Mouse (Mus musculus) neural tube, embryonic 12.5 days (tissue): ENCODE measurements around the gene Csrnp2. TPM values are rescaled to one million over a fixed set of nuclear protein-coding genes. Genes with fewer than 3 reads are reported as not detected.
"Not testable (repeated sequence)": the region's sequence is repeated elsewhere in the genome, so short reads cannot be mapped to it uniquely, and the experiment has no call there.

Experiments used
- ATAC-seq: fragments of 200-750 bp; cut with Nextera tagmentation; 2 replicates; pipeline ENCODE4 v1.8.0; 2017; ENCODE audit warnings: low read depth, mild to moderate bottlenecking, moderate TSS enrichment, moderate library complexity; ENCODE audit not compliant: low FRiP score
- H3K27ac ChIP-seq: fragments of 300-500 bp; sonication (generic); 2 replicates; pipeline ENCODE4 v1.5.1; 2016
- H3K27me3 ChIP-seq: fragments of 300-500 bp; sonication (generic); replicated peaks from 2 replicates; pipeline ENCODE4 v1.6.1; 2016; ENCODE audit warnings: mild to moderate bottlenecking
- H3K36me3 ChIP-seq: fragments of 300-500 bp; sonication (generic); 2 replicates; pipeline ENCODE4 v1.6.1; 2016; ENCODE audit warnings: mild to moderate bottlenecking
- H3K4me1 ChIP-seq: fragments of 300-500 bp; sonication (generic); 2 replicates; pipeline ENCODE4 v1.6.1; 2016
- H3K4me2 ChIP-seq: fragments of 300-500 bp; sonication (generic); replicated peaks from 2 replicates; pipeline ENCODE4 v1.6.1; 2016; ENCODE audit warnings: mild to moderate bottlenecking
- H3K4me3 ChIP-seq: fragments of 300-500 bp; sonication (generic); 2 replicates; pipeline ENCODE4 v1.5.1; 2016
- H3K9ac ChIP-seq: fragments of 300-500 bp; sonication (generic); 2 replicates; pipeline ENCODE4 v1.6.1; 2016; ENCODE audit warnings: mild to moderate bottlenecking
- H3K9me3 ChIP-seq: fragments of 300-500 bp; sonication (generic); 2 replicates; pipeline ENCODE4 v1.6.1; 2016; ENCODE audit warnings: mild to moderate bottlenecking
- whole genome bisulfite sequencing: fragments of 180-500 bp; shearing (Covaris S2); methylation state at CpG from one replicate; pipeline ENCODE4 v1.1.7; 2016; 5-methylcytosine and 5-hydroxymethylcytosine counted together
- polyA plus RNA-seq: library from polyadenylated mRNA; unstranded; fragments of >200 nt; fragmentation: Nextera tagmentation; extraction: Ambion mirVana; gene quantifications from 2 replicates; pipeline ENCODE4 v1.2.1, GENCODE M21; 2016

The Csrnp2 gene
- polyA plus RNA-seq, 1 experiment from 2014 or later: 42.6 TPM

- no peak overlapping the region for H3K9ac ChIP-seq
- H3K27ac ChIP-seq: no peak overlapping the region
- no peak for ATAC-seq
- no peaks in the 10 kb centered on the region for H3K4me1 ChIP-seq
- no peaks in the 10 kb centered on the region for H3K9me3 ChIP-seq
- no peaks in the 10 kb centered on the region for H3K27me3 ChIP-seq
- H3K36me3 ChIP-seq: peaks cover 82% of the 10 kb centered on the region
- 93% methylated on average over 13 of the region's 13 CpGs for WGBS
- H3K4me2 ChIP-seq: no peak overlapping the region
- H3K4me3 ChIP-seq: no peak overlapping the region
Measured at GRCm38 (mm10) chr15:100508454-100509167, 13.3 kb upstream of the Csrnp2 start.

- not testable (repeated sequence) for H3K9me3 ChIP-seq, H3K4me2 ChIP-seq, H3K27me3 ChIP-seq, H3K9ac ChIP-seq, ATAC-seq, H3K27ac ChIP-seq, H3K4me3 ChIP-seq, H3K4me1 ChIP-seq
- H3K36me3 ChIP-seq: peaks cover 14% of the 10 kb centered on the region
- WGBS: 91% methylated on average over 8 of the region's 8 CpGs
Measured at GRCm38 (mm10) chr15:100499506-100499905, 4.2 kb upstream of the Csrnp2 start.

DNA sequence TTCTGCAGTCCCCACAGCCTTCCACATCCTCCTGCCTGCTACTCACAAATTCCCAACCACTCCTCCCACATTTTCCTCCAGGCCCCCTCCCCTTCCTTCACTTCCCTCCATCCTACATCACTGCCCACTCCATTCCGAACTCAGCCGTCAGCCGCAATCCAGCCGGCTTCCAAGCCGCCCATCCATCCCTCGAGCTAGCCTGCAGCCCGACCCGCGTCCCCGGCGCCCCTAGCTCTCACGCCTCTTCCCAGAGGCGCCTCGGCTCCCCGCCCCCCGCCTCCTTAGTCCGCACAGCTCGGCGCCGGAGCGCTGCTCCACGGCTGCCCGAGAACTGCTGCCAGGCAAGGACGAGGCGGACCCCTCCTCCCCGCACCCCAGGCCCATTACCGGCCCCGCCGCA, 641 bp downstream of the Csrnp2 start:
- Histone ChIP-seq H3K9ac (peak overlapping the region; percentile 98), H3K9me3 (0 out of 2 replicates have a peak, but pooled peaks cover 3% of the 10 kb centered on the region), H3K27me3 (no peaks in the 10 kb centered on the region), H3K4me1 (peaks cover 38% of the 10 kb centered on the region), H3K36me3 (no peaks in the 10 kb centered on the region), H3K4me3 (peak overlapping the region; percentile 89), H3K27ac (peak overlapping the region; percentile 95), H3K4me2 (peak overlapping the region; percentile 86)
- WGBS: under 1% methylated on average over 29 of the region's 29 CpGs
- peak; percentile 87 for ATAC-seq

GRCm38 (mm10) chr15:100491966-100492365, 3.3 kb downstream of the Csrnp2 start:
- Histone ChIP-seq H3K36me3 (peaks cover 23% of the 10 kb centered on the region), H3K27me3 (no peaks in the 10 kb centered on the region), H3K9ac (no peak overlapping the region), H3K9me3 (no peaks in the 10 kb centered on the region), H3K4me2 (peak overlapping the region; percentile 86), H3K4me3 (no peak overlapping the region), H3K4me1 (peaks cover 42% of the 10 kb centered on the region), H3K27ac (no peak overlapping the region)
- WGBS: 80% methylated on average over 9 of the region's 9 CpGs
- no peak for ATAC-seq

GRCm38 (mm10) chr15:100489263-100489662, 6.0 kb downstream of the Csrnp2 start:
- H3K9me3 ChIP-seq: no peaks in the 10 kb centered on the region
- 88% methylated on average over 15 of the region's 15 CpGs for WGBS
- H3K4me1 ChIP-seq: peaks cover 36% of the 10 kb centered on the region
- no peak overlapping the region for H3K9ac ChIP-seq
- no peak overlapping the region for H3K4me3 ChIP-seq
- no peak for ATAC-seq
- H3K27ac ChIP-seq: no peak overlapping the region
- H3K27me3 ChIP-seq: no peaks in the 10 kb centered on the region
- peaks cover 50% of the 10 kb centered on the region for H3K36me3 ChIP-seq
- no peak overlapping the region for H3K4me2 ChIP-seq

DNA sequence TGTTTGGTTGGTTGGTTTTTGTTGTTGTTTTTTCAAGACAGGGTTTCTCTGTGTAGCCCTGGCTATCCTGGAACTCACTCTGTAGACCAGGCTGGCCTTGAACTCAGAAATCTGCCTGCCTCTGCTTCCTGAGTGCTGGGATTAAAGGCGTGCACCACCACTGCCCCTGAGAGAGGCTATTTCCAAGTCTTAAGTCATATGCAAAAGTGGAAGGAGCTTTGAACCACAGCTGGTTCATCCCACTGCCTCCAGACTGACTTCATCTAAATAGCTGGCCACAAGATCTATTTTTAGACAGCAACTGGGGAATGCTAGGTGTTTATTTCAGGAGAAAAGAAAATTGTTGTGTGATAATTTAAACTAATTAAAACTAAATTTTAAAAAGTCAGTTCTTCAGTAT, 7.0 kb downstream of the Csrnp2 start:
- Histone ChIP-seq H3K4me1 (peaks cover 27% of the 10 kb centered on the region), H3K36me3 (peaks cover 60% of the 10 kb centered on the region)
- ATAC-seq, H3K4me2 ChIP-seq, H3K9ac ChIP-seq, H3K27ac ChIP-seq, H3K4me3 ChIP-seq, H3K9me3 ChIP-seq, H3K27me3 ChIP-seq: not testable (repeated sequence)
- 88% methylated on average over 1 of the region's 1 CpGs for WGBS

DNA sequence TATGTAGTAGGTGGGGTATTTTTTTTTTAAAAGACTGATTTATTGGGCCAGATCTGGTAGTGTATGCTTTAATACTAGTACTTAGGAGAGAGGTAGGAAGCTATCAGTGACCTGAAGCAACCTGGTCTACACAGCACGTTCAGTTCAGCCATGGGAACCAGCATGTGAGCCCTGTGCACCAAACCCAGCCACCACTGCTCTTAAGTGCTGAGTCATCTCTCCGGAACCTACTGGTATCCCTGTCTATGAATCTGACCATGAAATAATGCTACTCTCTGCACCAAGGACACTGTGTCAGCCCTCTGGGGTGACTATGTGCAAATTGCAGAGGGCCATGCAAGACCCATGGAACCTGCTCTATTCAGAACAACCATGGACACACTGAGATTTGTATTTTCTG, 8.2 kb downstream of the Csrnp2 start:
- no peak for ATAC-seq
- Histone ChIP-seq H3K36me3 (peaks cover 72% of the 10 kb centered on the region), H3K9ac (no peak overlapping the region), H3K9me3 (no peaks in the 10 kb centered on the region), H3K4me2 (no peak overlapping the region), H3K27ac (no peak overlapping the region), H3K4me3 (no peak overlapping the region), H3K4me1 (peaks cover 14% of the 10 kb centered on the region), H3K27me3 (no peaks in the 10 kb centered on the region)
- 93% methylated on average over 2 of the region's 2 CpGs for WGBS

- H3K36me3 ChIP-seq: peaks cover 78% of the 10 kb centered on the region
Measured at GRCm38 (mm10) chr15:100486450-100486849, 8.8 kb downstream of the Csrnp2 start.

DNA sequence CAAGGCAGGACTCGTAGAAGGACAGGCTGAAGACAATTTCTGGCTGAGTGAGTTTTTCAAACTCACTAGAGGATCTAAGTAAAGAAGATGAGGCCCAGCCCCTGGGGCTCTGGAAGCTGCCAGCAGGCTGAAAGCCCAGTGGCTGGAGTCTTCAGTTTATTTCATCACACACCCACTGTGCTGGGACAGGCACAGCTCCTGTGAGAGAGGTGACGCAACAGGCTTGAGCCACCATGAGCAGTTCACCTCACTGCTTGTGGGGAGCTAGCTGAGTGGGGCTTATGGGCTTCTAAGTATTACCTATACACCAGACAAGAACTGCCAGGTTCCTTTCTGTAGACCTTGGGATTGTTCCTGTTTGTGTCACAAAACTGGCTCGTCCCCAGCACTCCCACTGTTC, 9.7 kb downstream of the Csrnp2 start:
- WGBS: 86% methylated on average over 3 of the region's 3 CpGs
- H3K4me3 ChIP-seq: no peak overlapping the region
- no peak overlapping the region for H3K9ac ChIP-seq
- no peak overlapping the region for H3K4me2 ChIP-seq
- no peaks in the 10 kb centered on the region for H3K9me3 ChIP-seq
- peaks cover 7% of the 10 kb centered on the region; the same call in 1 of the 2 replicates for H3K4me1 ChIP-seq
- H3K27me3 ChIP-seq: no peaks in the 10 kb centered on the region
- peaks cover 87% of the 10 kb centered on the region for H3K36me3 ChIP-seq
- no peak for ATAC-seq
- no peak overlapping the region for H3K27ac ChIP-seq

More at GRCm38 (mm10) chr15:100486450-100486849, 8.8 kb downstream of the Csrnp2 start:
- Histone ChIP-seq H3K4me1 (peaks cover 9% of the 10 kb centered on the region; the same call in 1 of the 2 replicates), H3K4me2 (no peak overlapping the region), H3K4me3 (no peak overlapping the region), H3K27ac (no peak overlapping the region), H3K9me3 (no peaks in the 10 kb centered on the region), H3K27me3 (no peaks in the 10 kb centered on the region), H3K9ac (no peak overlapping the region)
- 25% methylated on average over 7 of the region's 7 CpGs for WGBS
- ATAC-seq: no peak

DNA sequence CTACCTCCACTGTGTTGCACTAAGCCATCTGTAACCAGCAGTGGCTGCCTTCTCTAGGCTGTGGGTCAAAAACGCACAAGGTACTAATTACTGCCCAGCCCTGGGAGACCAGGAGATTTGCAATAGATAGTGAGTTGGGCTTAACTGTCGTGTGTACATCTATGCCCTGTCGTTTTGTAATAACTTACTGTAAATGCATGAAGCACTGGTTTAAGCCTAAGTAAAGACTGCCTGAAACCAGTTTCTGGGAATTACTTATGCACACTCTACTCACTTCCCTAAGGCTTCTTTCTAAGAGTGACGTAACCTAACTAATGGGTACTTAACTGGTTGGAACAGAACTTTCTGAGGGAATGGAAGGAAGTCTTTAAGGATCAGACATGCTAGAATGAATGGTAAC, 16.4 kb downstream of the Csrnp2 start:
- no peaks in the 10 kb centered on the region for H3K9me3 ChIP-seq
- H3K36me3 ChIP-seq: peaks cover 96% of the 10 kb centered on the region
- WGBS: 86% methylated on average over 4 of the region's 4 CpGs
- no peaks in the 10 kb centered on the region for H3K27me3 ChIP-seq
- no peak overlapping the region for H3K4me2 ChIP-seq
- H3K4me1 ChIP-seq: no peaks in the 10 kb centered on the region
- ATAC-seq: no peak
- H3K4me3 ChIP-seq: no peak overlapping the region
- H3K9ac ChIP-seq: no peak overlapping the region
- no peak overlapping the region for H3K27ac ChIP-seq

- no peak overlapping the region for H3K4me3 ChIP-seq
- H3K9me3 ChIP-seq: no peaks in the 10 kb centered on the region
- no peaks in the 10 kb centered on the region for H3K4me1 ChIP-seq
- no peak overlapping the region for H3K9ac ChIP-seq
- no peak for ATAC-seq
- peaks cover 96% of the 10 kb centered on the region for H3K36me3 ChIP-seq
- no peak overlapping the region for H3K4me2 ChIP-seq
- WGBS: 83% methylated on average over 10 of the region's 10 CpGs
- H3K27ac ChIP-seq: no peak overlapping the region
- no peaks in the 10 kb centered on the region for H3K27me3 ChIP-seq
Measured at GRCm38 (mm10) chr15:100478351-100478750, 16.9 kb downstream of the Csrnp2 start.

- H3K36me3 ChIP-seq: peaks cover 66% of the 10 kb centered on the region
- peaks cover 12% of the 10 kb centered on the region for H3K4me1 ChIP-seq
- no peaks in the 10 kb centered on the region for H3K9me3 ChIP-seq
- 80% methylated on average over 7 of the region's 7 CpGs for WGBS
- ATAC-seq: no peak
- no peaks in the 10 kb centered on the region for H3K27me3 ChIP-seq
- no peak overlapping the region for H3K4me3 ChIP-seq
- no peak overlapping the region for H3K4me2 ChIP-seq
- no peak overlapping the region for H3K27ac ChIP-seq
- no peak overlapping the region for H3K9ac ChIP-seq
Measured at GRCm38 (mm10) chr15:100473926-100474503, 21.3 kb downstream of the Csrnp2 start.

DNA sequence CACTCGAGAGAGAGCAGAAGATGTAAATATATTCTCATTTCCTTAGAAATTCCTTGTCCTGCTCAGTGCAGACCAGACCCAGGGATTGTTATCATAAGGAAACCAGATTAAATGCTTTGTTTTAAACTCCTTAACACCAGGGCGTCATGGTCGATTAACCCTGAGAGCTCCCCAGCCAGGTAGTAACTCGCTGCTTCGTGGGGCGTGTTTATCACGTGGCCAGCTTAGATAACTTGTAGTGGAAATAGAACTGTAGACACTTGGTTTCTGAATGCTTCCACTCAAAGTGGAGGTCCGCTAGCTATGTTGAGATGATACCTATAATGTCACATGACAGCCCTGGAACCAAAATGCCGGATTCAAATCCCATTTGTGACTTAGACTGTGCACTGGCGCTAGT, 25.3 kb downstream of the Csrnp2 start:
- no peak for ATAC-seq
- Histone ChIP-seq H3K9me3 (no peaks in the 10 kb centered on the region), H3K4me1 (peaks cover 23% of the 10 kb centered on the region), H3K36me3 (peaks cover 28% of the 10 kb centered on the region), H3K27me3 (no peaks in the 10 kb centered on the region), H3K4me3 (peak overlapping the region; percentile 64), H3K27ac (no peak overlapping the region), H3K9ac (0 out of 2 replicates have a peak overlapping the region, but pooled peaks have one; percentile 79), H3K4me2 (peak overlapping the region; percentile 92)
- 71% methylated on average over 10 of the region's 10 CpGs for WGBS
